Comparison of ENCODE assay signal across 8 mouse cellular contexts in the genomic region with DNA sequence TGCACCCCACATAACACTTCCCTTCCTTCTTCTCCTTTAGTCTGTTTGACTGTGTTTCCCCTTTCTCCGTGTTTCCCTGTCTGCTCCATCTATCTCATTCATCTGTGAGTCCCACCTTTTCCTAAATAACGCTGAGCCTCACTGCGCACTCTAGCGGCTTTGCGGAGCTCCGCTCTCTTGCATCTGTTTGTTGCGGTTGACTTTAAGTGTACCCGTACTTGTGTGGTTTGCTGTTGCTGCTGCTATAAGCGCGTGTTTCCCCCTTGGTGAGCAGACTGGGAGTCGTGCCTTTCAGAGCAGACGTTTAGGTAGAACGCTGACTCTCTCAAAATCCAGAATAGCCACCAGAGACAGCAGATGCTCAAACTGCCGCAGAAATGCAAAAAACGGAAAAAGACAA. TPM values are rescaled to one million over a fixed set of nuclear protein-coding genes. Genes with fewer than 3 reads are reported as not detected.
DNase-seq lines count a peak whose midpoint lies in the region; ATAC-seq and TF ChIP-seq lines count a peak whose summit lies in the region.

No protein-coding gene starts in this region.

- TF ChIP-seq POLR2A in brain, embryonic 14.5 days (IDR thresholded peaks at IDR 0.05; ENCODE audit: borderline replicate concordance, extremely low read depth, insufficient read depth, insufficient read length, poor library complexity, severe bottlenecking) = no peak

- DNase-seq in kidney, adult 9 months = peak; percentile 19
- peak; percentile 87 for DNase-seq in brain, embryonic 14.5 days (ENCODE audit: low read depth)
- DNase-seq in forebrain, embryonic 10.5 days (ENCODE audit: extremely low spot score, low spot score) = peak; percentile 43
- DNase-seq in left cerebral cortex, postnatal 14 days (ENCODE audit: low spot score in 2 of 2) = peak; percentile 53 to 62
- DNase-seq in right cerebral cortex, postnatal 36 days (ENCODE audit: low spot score in 2 of 2) = peak; percentile 23 to 34
- no peak for DNase-seq in yolk sac, embryonic 10.5 days (ENCODE audit: low spot score)
- no peak for DNase-seq in thymus, postnatal 0 days (ENCODE audit: low spot score)

- no peak for ATAC-seq in kidney, embryonic 15.5 days (replicated peaks; ENCODE audit: low FRiP score)

- peak; percentile 79 for TF ChIP-seq CTCF in brain, embryonic 14.5 days (IDR thresholded peaks at IDR 0.05; ENCODE audit: borderline replicate concordance, extremely low read depth, insufficient read depth, insufficient read length)

- H3K9me3 ChIP-seq in kidney, embryonic 15.5 days (replicated peaks) = no peaks in the 10 kb centered on the region
- no peaks in the 10 kb centered on the region for H3K9me3 ChIP-seq in forebrain, embryonic 10.5 days

- intact Hi-C loops in left cerebral cortex, postnatal 14 days (cut with DNase I) = no loop called here

- no peaks in the 10 kb centered on the region for H3K27me3 ChIP-seq in kidney, embryonic 15.5 days
- no peaks in the 10 kb centered on the region for H3K27me3 ChIP-seq in forebrain, embryonic 10.5 days (ENCODE audit: poor library complexity, severe bottlenecking)

- H3K9ac ChIP-seq in kidney, embryonic 15.5 days = no peak overlapping the region

- H3K4me3 ChIP-seq in kidney, embryonic 15.5 days (replicated peaks) = no peak overlapping the region
- H3K4me3 ChIP-seq in forebrain, embryonic 10.5 days = 0 out of 2 replicates have a peak overlapping the region, but pooled peaks have one; percentile 14

- H3K27ac ChIP-seq in kidney, embryonic 15.5 days = no peak overlapping the region
- H3K27ac ChIP-seq in forebrain, embryonic 10.5 days = no peak overlapping the region

- H3K36me3 ChIP-seq in kidney, embryonic 15.5 days = no peaks in the 10 kb centered on the region
- H3K36me3 ChIP-seq in forebrain, embryonic 10.5 days (replicated peaks) = no peaks in the 10 kb centered on the region

- no peak overlapping the region for H3K4me2 ChIP-seq in kidney, embryonic 15.5 days

- WGBS in kidney, embryonic 15.5 days = 38% methylated on average over 15 of the region's 15 CpGs
- WGBS in forebrain, embryonic 10.5 days = 35% methylated on average over 15 of the region's 15 CpGs

- peaks cover 18% of the 10 kb centered on the region for H3K4me1 ChIP-seq in kidney, embryonic 15.5 days
- H3K4me1 ChIP-seq in forebrain, embryonic 10.5 days = peaks cover 16% of the 10 kb centered on the region

RNA-seq across cellular contexts. Expression of a gene that starts 51.3 kb away (rescaled TPM):
- polyA plus RNA-seq in kidney, embryonic 15.5 days (2015; fragmentation: Nextera tagmentation; extraction: Ambion mirVana) = 0.93 and 4.7 TPM in 2 replicates
- polyA plus RNA-seq in brain, embryonic 14.5 days (2012; rRNA removed) = 4.7 and 7.6 TPM in 2 replicates
- 0.53 and 0.95 TPM in 2 replicates for polyA plus RNA-seq in forebrain, embryonic 10.5 days (2016; fragmentation: Nextera tagmentation; extraction: Ambion mirVana)
- total RNA-seq in left cerebral cortex, postnatal 14 days (2021) = 10 to 100 TPM; 42.9 to 43.9 TPM
- polyA plus RNA-seq in thymus, postnatal 0 days (2015; fragmentation: Nextera tagmentation; extraction: Ambion mirVana) = 0.17 and 0.29 TPM in 2 replicates

Comparison
In these comparisons a context has a peak if more than half of its experiments do, and no peak if none do; other contexts are left out.
1. DNase-seq: peak in kidney, adult 9 months (single experiment), brain, embryonic 14.5 days (single experiment), forebrain, embryonic 10.5 days (single experiment), left cerebral cortex, postnatal 14 days (2 of 2) and right cerebral cortex, postnatal 36 days (2 of 2); none in yolk sac, embryonic 10.5 days (single experiment) and thymus, postnatal 0 days (single experiment).